Mouse (Mus musculus): ENCODE measurements at regions not wholly inside any gene's neighbourhood (a gene's known extent, or its start where the extent isn't known, plus 50 kb on each side); places are given as distances from the start of the nearest gene placed in this dataset.

GRCm38 (mm10) chr3:147101765-147102113, 249.6 kb downstream of the Ttll7 start:
- Histone ChIP-seq H3K36me3 (replicated peaks; ENCODE audit: control insufficient read depth, insufficient read depth, low read length) (no peaks in the 10 kb centered on the region), H3K9me3 (replicated peaks; ENCODE audit: control insufficient read depth, low read length) (no peaks in the 10 kb centered on the region), H3K9ac (replicated peaks; ENCODE audit: low read depth, low read length) (no peak overlapping the region), H3K27me3 (ENCODE audit: control insufficient read depth, insufficient read depth, low read length) (peaks cover 5% of the 10 kb centered on the region; the same call in 1 of the 2 replicates), H3K4me3 (ENCODE audit: low read depth, low read length) (no peak overlapping the region), H3K4me1 (ENCODE audit: control insufficient read depth, insufficient read depth) (no peaks in the 10 kb centered on the region), H3K27ac (ENCODE audit: low read depth) (no peak overlapping the region), H3K4me2 (ENCODE audit: low read depth, low read length) (no peak overlapping the region)
- no peak for TF ChIP-seq EP300 (IDR thresholded peaks at IDR 0.05; ENCODE audit: low read depth)
- TF ChIP-seq CTCF (IDR thresholded peaks at IDR 0.05; ENCODE audit: low read depth), result no peak
- DNase-seq (ENCODE audit: low spot score) (no peak), ATAC-seq (ENCODE audit: insufficient read depth, low read depth) (no peak)
- 54% methylated on average over 3 of the region's 3 CpGs for whole genome bisulfite sequencing

GRCm38 (mm10) chr3:147103428-147103827, 251.3 kb downstream of the Ttll7 start:
- Histone ChIP-seq H3K4me2 (ENCODE audit: low read depth, low read length) (no peak overlapping the region), H3K4me3 (ENCODE audit: low read depth, low read length) (no peak overlapping the region), H3K36me3 (replicated peaks; ENCODE audit: control insufficient read depth, insufficient read depth, low read length) (no peaks in the 10 kb centered on the region), H3K9ac (replicated peaks; ENCODE audit: low read depth, low read length) (no peak overlapping the region), H3K27ac (ENCODE audit: low read depth) (no peak overlapping the region), H3K4me1 (ENCODE audit: control insufficient read depth, insufficient read depth) (no peaks in the 10 kb centered on the region), H3K27me3 (ENCODE audit: control insufficient read depth, insufficient read depth, low read length) (peaks cover 5% of the 10 kb centered on the region; the same call in 1 of the 2 replicates), H3K9me3 (replicated peaks; ENCODE audit: control insufficient read depth, low read length) (no peaks in the 10 kb centered on the region)
- 67% methylated on average over 7 of the region's 7 CpGs for WGBS
- no peak for DNase-seq (ENCODE audit: low spot score)
- no peak for ATAC-seq (ENCODE audit: insufficient read depth, low read depth)
- no peak for TF ChIP-seq CTCF (IDR thresholded peaks at IDR 0.05; ENCODE audit: low read depth)
- no peak for TF ChIP-seq EP300 (IDR thresholded peaks at IDR 0.05; ENCODE audit: low read depth)

- DNase-seq (ENCODE audit: low spot score), result no peak
- Histone ChIP-seq H3K36me3 (replicated peaks; ENCODE audit: control insufficient read depth, insufficient read depth, low read length) (no peaks in the 10 kb centered on the region), H3K9me3 (replicated peaks; ENCODE audit: control insufficient read depth, low read length) (no peaks in the 10 kb centered on the region), H3K4me2 (ENCODE audit: low read depth, low read length) (no peak overlapping the region), H3K27ac (ENCODE audit: low read depth) (no peak overlapping the region), H3K4me3 (ENCODE audit: low read depth, low read length) (no peak overlapping the region), H3K4me1 (ENCODE audit: control insufficient read depth, insufficient read depth) (no peaks in the 10 kb centered on the region), H3K27me3 (ENCODE audit: control insufficient read depth, insufficient read depth, low read length) (no peaks in the 10 kb centered on the region), H3K9ac (replicated peaks; ENCODE audit: low read depth, low read length) (no peak overlapping the region)
- no peak for TF ChIP-seq EP300 (IDR thresholded peaks at IDR 0.05; ENCODE audit: low read depth)
- TF ChIP-seq CTCF (IDR thresholded peaks at IDR 0.05; ENCODE audit: low read depth), result no peak
- no peak for ATAC-seq (ENCODE audit: insufficient read depth, low read depth)
- WGBS, result 87% methylated on average over 4 of the region's 4 CpGs
Observed at GRCm38 (mm10) chr3:147117609-147118008, 265.4 kb downstream of the Ttll7 start.

GRCm38 (mm10) chr3:147118092-147118491, 265.9 kb downstream of the Ttll7 start:
- Histone ChIP-seq H3K4me1 (ENCODE audit: control insufficient read depth, insufficient read depth) (no peaks in the 10 kb centered on the region), H3K4me3 (ENCODE audit: low read depth, low read length) (no peak overlapping the region), H3K36me3 (replicated peaks; ENCODE audit: control insufficient read depth, insufficient read depth, low read length) (no peaks in the 10 kb centered on the region), H3K9me3 (replicated peaks; ENCODE audit: control insufficient read depth, low read length) (no peaks in the 10 kb centered on the region), H3K9ac (replicated peaks; ENCODE audit: low read depth, low read length) (no peak overlapping the region), H3K4me2 (ENCODE audit: low read depth, low read length) (no peak overlapping the region), H3K27ac (ENCODE audit: low read depth) (no peak overlapping the region), H3K27me3 (ENCODE audit: control insufficient read depth, insufficient read depth, low read length) (no peaks in the 10 kb centered on the region)
- 69% methylated on average over 5 of the region's 5 CpGs for WGBS
- DNase-seq (ENCODE audit: low spot score) (no peak), ATAC-seq (ENCODE audit: insufficient read depth, low read depth) (no peak)
- TF ChIP-seq CTCF (IDR thresholded peaks at IDR 0.05; ENCODE audit: low read depth) (no peak), EP300 (IDR thresholded peaks at IDR 0.05; ENCODE audit: low read depth) (no peak)

- no peaks in the 10 kb centered on the region for H3K4me1 ChIP-seq (ENCODE audit: control insufficient read depth, insufficient read depth)
- H3K4me3 ChIP-seq (ENCODE audit: low read depth, low read length), result no peak overlapping the region
- DNase-seq (ENCODE audit: low spot score) (no peak), ATAC-seq (ENCODE audit: insufficient read depth, low read depth) (no peak)
- no peak overlapping the region for H3K4me2 ChIP-seq (ENCODE audit: low read depth, low read length)
- no peak overlapping the region for H3K9ac ChIP-seq (replicated peaks; ENCODE audit: low read depth, low read length)
- TF ChIP-seq CTCF (IDR thresholded peaks at IDR 0.05; ENCODE audit: low read depth), result no peak
- TF ChIP-seq EP300 (IDR thresholded peaks at IDR 0.05; ENCODE audit: low read depth), result no peak
- no peaks in the 10 kb centered on the region for H3K27me3 ChIP-seq (ENCODE audit: control insufficient read depth, insufficient read depth, low read length)
- no peaks in the 10 kb centered on the region for H3K36me3 ChIP-seq (replicated peaks; ENCODE audit: control insufficient read depth, insufficient read depth, low read length)
- WGBS, result 89% methylated on average over 6 of the region's 6 CpGs
- H3K27ac ChIP-seq (ENCODE audit: low read depth), result no peak overlapping the region
- H3K9me3 ChIP-seq (replicated peaks; ENCODE audit: control insufficient read depth, low read length), result no peaks in the 10 kb centered on the region
Observed at GRCm38 (mm10) chr3:147118622-147119021, 266.5 kb downstream of the Ttll7 start.

- WGBS, result 82% methylated on average over 6 of the region's 6 CpGs
- no peak for DNase-seq (ENCODE audit: low spot score)
- ATAC-seq (ENCODE audit: insufficient read depth, low read depth), result no peak
- Histone ChIP-seq H3K4me3 (ENCODE audit: low read depth, low read length) (no peak overlapping the region), H3K9ac (replicated peaks; ENCODE audit: low read depth, low read length) (no peak overlapping the region), H3K4me1 (ENCODE audit: control insufficient read depth, insufficient read depth) (no peaks in the 10 kb centered on the region), H3K36me3 (replicated peaks; ENCODE audit: control insufficient read depth, insufficient read depth, low read length) (no peaks in the 10 kb centered on the region), H3K27me3 (ENCODE audit: control insufficient read depth, insufficient read depth, low read length) (no peaks in the 10 kb centered on the region), H3K27ac (ENCODE audit: low read depth) (no peak overlapping the region), H3K4me2 (ENCODE audit: low read depth, low read length) (no peak overlapping the region), H3K9me3 (replicated peaks; ENCODE audit: control insufficient read depth, low read length) (no peaks in the 10 kb centered on the region)
- no peak for TF ChIP-seq CTCF (IDR thresholded peaks at IDR 0.05; ENCODE audit: low read depth)
- TF ChIP-seq EP300 (IDR thresholded peaks at IDR 0.05; ENCODE audit: low read depth), result no peak
Observed at GRCm38 (mm10) chr3:147121826-147122225, 269.7 kb downstream of the Ttll7 start.
